Mouse (Mus musculus) lung, postnatal 0 days (tissue): Measurements from ENCODE around the gene Asah2.

ENCODE experiments used
- CTCF ChIP-seq: IDR thresholded peaks from 2 replicates; pipeline ENCODE4 v1.5.1; 2016; ENCODE audit warnings: antibody characterized with exemption, mild to moderate bottlenecking
- EP300 ChIP-seq: IDR thresholded peaks from 2 replicates; pipeline ENCODE4 v1.6.1; 2016; ENCODE audit warnings: antibody characterized with exemption, mild to moderate bottlenecking, control low read depth

- no peak for TF ChIP-seq CTCF
- no peak for TF ChIP-seq EP300
Measured at GRCm38 (mm10) chr19:31956359-31956758, 151.7 kb downstream of the Asah2 start.
